Mouse (Mus musculus) cerebellum, adult 9-11 months (tissue): ENCODE results near the gene BC049762.

Source experiments
- DNase-seq: peaks from one replicate; pipeline ENCODE4 v3.0.0; 2022

Gene BC049762

DNA sequence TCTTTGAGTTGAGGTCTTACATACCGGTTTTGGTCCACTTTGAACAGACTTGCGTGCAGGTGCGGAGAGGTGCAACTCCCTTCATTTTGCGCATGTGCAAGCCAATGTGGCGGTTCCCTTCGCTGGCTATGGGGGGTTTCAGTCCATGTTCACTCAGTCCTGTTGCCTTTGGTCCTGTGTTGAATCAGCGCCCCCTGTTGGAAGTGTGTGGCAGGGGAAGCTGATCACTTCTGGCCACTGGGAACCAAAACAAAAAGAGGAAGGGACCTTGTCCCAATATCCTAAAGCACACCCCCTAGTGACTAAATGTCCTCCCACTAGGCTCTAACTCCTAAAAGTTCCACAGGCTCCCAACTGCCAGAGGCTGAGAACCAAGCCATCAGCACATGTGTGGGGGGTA, 48.8 kb downstream of the BC049762 start:
- DNase-seq = no peak

DNA sequence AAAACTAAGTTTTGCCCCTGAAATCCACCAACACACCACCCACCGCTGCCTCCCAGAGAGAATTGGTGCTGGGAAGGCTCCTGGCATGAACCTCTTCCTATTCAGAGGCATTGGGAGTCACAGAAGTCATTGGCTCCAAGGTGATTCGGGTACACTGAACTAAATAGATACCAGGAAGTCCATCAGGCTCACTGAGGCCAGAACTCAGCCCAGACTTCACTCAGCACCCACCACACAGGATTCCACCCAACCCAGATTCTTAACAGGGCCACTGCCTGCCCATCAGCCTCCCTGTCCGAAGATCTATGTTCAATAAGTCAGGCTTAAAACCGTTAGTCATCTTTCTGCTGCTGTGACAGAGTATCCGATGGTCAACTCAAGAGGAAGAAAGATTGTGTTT, 51.4 kb downstream of the BC049762 start:
- DNase-seq = no peak

DNA sequence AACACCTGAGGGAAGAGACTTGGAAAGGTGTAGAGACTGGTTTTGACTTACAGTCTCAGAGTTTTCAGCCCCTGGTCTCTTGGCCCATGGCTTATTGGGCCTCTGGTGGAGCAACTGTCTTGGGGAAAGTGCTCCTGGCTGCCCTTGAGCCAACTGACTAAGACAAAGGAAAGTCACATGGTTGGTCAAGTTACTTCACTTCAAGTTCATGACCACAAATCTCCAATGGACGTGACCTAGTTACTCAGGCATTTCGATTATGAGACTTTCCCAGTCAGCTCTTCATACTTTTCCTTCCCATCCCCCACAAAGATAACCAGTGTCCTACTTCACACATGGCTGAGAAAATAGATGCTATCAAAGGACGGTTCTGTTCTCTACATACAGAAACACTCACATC, 55.1 kb downstream of the BC049762 start:
- DNase-seq = no peak
